Mouse (Mus musculus) heart, postnatal 0 days (tissue): ENCODE results near the gene Gm44579.

ENCODE experiments used
- CTCF ChIP-seq: IDR thresholded peaks from 2 replicates; pipeline ENCODE4 v1.5.1; 2016; ENCODE audit warnings: antibody characterized with exemption, control low read depth, low read depth
- EP300 ChIP-seq: IDR thresholded peaks from 2 replicates; pipeline ENCODE4 v1.6.1; 2016; ENCODE audit warnings: antibody characterized with exemption, low read depth

GRCm38 (mm10) chr15:98181132-98181711, 39.6 kb downstream of the Gm44579 start:
- TF ChIP-seq CTCF (peak; percentile 95), EP300 (peak; percentile 81)
